Mouse (Mus musculus) WW6 (cell line): ENCODE data around the gene Mtnr1a.

Experiments used
- DNase-seq: peaks from one replicate; pipeline ENCODE4 v3.0.0-alpha.2; 2013; ENCODE audit warnings: low read depth, low spot score

The Mtnr1a gene

GRCm38 (mm10) chr8:45109371-45110063 is 40.6 kb downstream of the Mtnr1a start:
- DNase-seq, result no peak

- DNase-seq, result no peak
Observed at GRCm38 (mm10) chr8:45110064-45110812, 41.3 kb downstream of the Mtnr1a start.

GRCm38 (mm10) chr8:45110813-45111104 is 41.8 kb downstream of the Mtnr1a start:
- DNase-seq, result no peak

- no peak for DNase-seq
Observed at GRCm38 (mm10) chr8:45111820-45112219, 42.9 kb downstream of the Mtnr1a start.

GRCm38 (mm10) chr8:45117588-45117987 is 48.7 kb downstream of the Mtnr1a start:
- DNase-seq, result no peak

- DNase-seq, result no peak
Observed at GRCm38 (mm10) chr8:45125680-45126079, 56.7 kb downstream of the Mtnr1a start.
